Mouse (Mus musculus) stomach, embryonic 16.5 days (tissue): ENCODE results near the gene Lmcd1. TPM values are rescaled to one million over a fixed set of nuclear protein-coding genes. Genes with fewer than 3 reads are reported as not detected.

Experiments used
- ATAC-seq: fragments of 200-750 bp; cut with Nextera tagmentation; 2 replicates; pipeline ENCODE4 v1.8.0; 2017; ENCODE audit warnings: moderate number of reproducible peaks, moderate TSS enrichment; ENCODE audit not compliant: insufficient read depth, low FRiP score
- H3K27ac ChIP-seq: fragments of 300-500 bp; sonication (generic); 2 replicates; pipeline ENCODE4 v1.5.1; 2014; ENCODE audit warnings: low read length
- H3K27me3 ChIP-seq: fragments of 300-500 bp; sonication (generic); 2 replicates; pipeline ENCODE4 v1.6.1; 2014; ENCODE audit warnings: low read length, control low read depth, mixed read lengths; ENCODE audit not compliant: control insufficient read depth, insufficient read depth
- H3K36me3 ChIP-seq: fragments of 300-500 bp; sonication (generic); 2 replicates; pipeline ENCODE4 v1.6.1; 2014; ENCODE audit warnings: low read length; ENCODE audit not compliant: control insufficient read depth, insufficient read depth
- H3K4me1 ChIP-seq: fragments of 300-500 bp; sonication (generic); 2 replicates; pipeline ENCODE4 v1.6.1; 2014; ENCODE audit warnings: low read length, control low read depth, mixed read lengths; ENCODE audit not compliant: control insufficient read depth, insufficient read depth
- H3K4me2 ChIP-seq: fragments of 300-500 bp; sonication (generic); 2 replicates; pipeline ENCODE4 v1.6.1; 2014; ENCODE audit warnings: low read depth, low read length, mixed read lengths
- H3K4me3 ChIP-seq: fragments of 300-500 bp; sonication (generic); replicated peaks from 2 replicates; pipeline ENCODE4 v1.5.1; 2014; ENCODE audit warnings: mild to moderate bottlenecking, low read length
- H3K9ac ChIP-seq: fragments of 300-500 bp; sonication (generic); 2 replicates; pipeline ENCODE4 v1.6.1; 2014; ENCODE audit warnings: low read length
- H3K9me3 ChIP-seq: fragments of 300-500 bp; sonication (generic); replicated peaks from 2 replicates; pipeline ENCODE4 v1.6.1; 2016; ENCODE audit warnings: low read length, control low read depth; ENCODE audit not compliant: control insufficient read depth
- WGBS: fragments of 180-500 bp; shearing (Covaris S2); extraction: QIAGEN DNeasy Blood & Tissue Kit; methylation state at CpG from one replicate; pipeline ENCODE4 v1.1.7; 2014; 5-methylcytosine and 5-hydroxymethylcytosine counted together
- polyA plus RNA-seq: library from polyadenylated mRNA; unstranded; fragments of >200 nt; fragmentation: Nextera tagmentation; extraction: Ambion mirVana; gene quantifications from 2 replicates; pipeline ENCODE4 v1.2.1, GENCODE M21; 2015

Gene Lmcd1
- polyA plus RNA-seq, 1 experiment from 2014 or later = 30.2 TPM

GRCm38 (mm10) chr6:112255388-112256225, 18.0 kb upstream of the Lmcd1 start:
- no peak overlapping the region for H3K4me3 ChIP-seq
- H3K9ac ChIP-seq = no peak overlapping the region
- no peak overlapping the region; the same call in 1 of the 2 replicates for H3K27ac ChIP-seq
- H3K36me3 ChIP-seq = no peaks in the 10 kb centered on the region
- H3K27me3 ChIP-seq = no peaks in the 10 kb centered on the region
- WGBS = 58% methylated on average over 11 of the region's 11 CpGs
- no peak; the same call in 1 of the 2 replicates for ATAC-seq
- no peaks in the 10 kb centered on the region for H3K9me3 ChIP-seq
- H3K4me2 ChIP-seq = no peak overlapping the region
- H3K4me1 ChIP-seq = peaks cover 4% of the 10 kb centered on the region; the same call in 1 of the 2 replicates

DNA sequence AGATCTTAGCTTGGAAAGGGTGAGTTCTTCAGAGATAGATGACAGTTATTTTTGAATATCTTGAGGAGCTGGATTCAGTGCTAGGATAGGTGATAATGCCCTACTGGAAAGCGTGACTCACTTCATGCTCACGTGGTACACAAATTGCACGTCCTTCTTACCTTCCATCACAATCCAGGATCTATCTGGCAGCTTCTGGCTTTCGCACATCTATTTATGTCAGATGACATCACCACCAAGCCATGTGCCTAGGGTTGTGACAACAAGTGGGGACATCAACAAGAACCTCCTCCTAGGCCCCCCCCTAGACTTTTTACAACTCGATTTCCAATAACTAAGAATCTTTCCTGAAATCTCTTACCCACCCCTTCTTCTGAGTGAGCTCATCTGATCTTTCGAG, 17.0 kb upstream of the Lmcd1 start:
- H3K36me3 ChIP-seq = no peaks in the 10 kb centered on the region
- 83% methylated on average over 6 of the region's 6 CpGs for WGBS

GRCm38 (mm10) chr6:112261089-112261488, 12.5 kb upstream of the Lmcd1 start:
- Histone ChIP-seq H3K27me3 (no peaks in the 10 kb centered on the region), H3K4me3 (no peak overlapping the region), H3K4me2 (no peak overlapping the region), H3K27ac (no peak overlapping the region), H3K9me3 (no peaks in the 10 kb centered on the region), H3K4me1 (no peaks in the 10 kb centered on the region), H3K36me3 (no peaks in the 10 kb centered on the region), H3K9ac (no peak overlapping the region)
- no peak for ATAC-seq

More for the DNA sequence above, 17.0 kb upstream of the Lmcd1 start:
- H3K9me3 ChIP-seq = no peaks in the 10 kb centered on the region
- H3K4me3 ChIP-seq = no peak overlapping the region
- H3K4me2 ChIP-seq = no peak overlapping the region
- no peaks in the 10 kb centered on the region for H3K27me3 ChIP-seq
- ATAC-seq = no peak
- peaks cover 4% of the 10 kb centered on the region; the same call in 1 of the 2 replicates for H3K4me1 ChIP-seq
- no peak overlapping the region for H3K27ac ChIP-seq
- H3K9ac ChIP-seq = no peak overlapping the region

DNA sequence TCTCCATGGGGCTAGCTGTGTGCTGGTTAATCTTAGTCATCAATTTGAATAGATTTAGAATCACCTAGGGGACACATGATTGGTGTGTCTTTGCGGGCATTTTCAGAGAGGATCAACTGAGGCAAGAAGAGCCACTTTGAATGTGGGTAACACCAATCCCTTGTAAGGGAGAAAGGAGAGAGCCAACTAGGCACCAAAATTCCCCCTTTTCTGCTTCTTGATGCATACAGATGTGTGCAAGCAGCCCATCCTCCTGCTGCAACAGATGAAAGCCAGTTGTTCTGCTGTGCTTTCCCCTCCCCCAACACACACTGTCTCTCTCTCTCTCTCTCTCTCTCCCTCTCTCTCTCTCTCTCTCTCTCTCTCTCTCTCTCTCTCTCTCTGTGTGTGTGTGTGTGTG, 9.2 kb upstream of the Lmcd1 start:
- no peaks in the 10 kb centered on the region for H3K27me3 ChIP-seq
- no peaks in the 10 kb centered on the region for H3K9me3 ChIP-seq
- no peak for ATAC-seq
- H3K36me3 ChIP-seq = no peaks in the 10 kb centered on the region
- WGBS = 87% methylated on average over 1 of the region's 1 CpGs
- no peak overlapping the region for H3K4me2 ChIP-seq
- H3K9ac ChIP-seq = no peak overlapping the region
- 0 out of 2 replicates have a peak, but pooled peaks cover 3% of the 10 kb centered on the region for H3K4me1 ChIP-seq
- H3K4me3 ChIP-seq = no peak overlapping the region
- no peak overlapping the region for H3K27ac ChIP-seq

GRCm38 (mm10) chr6:112266631-112267030, 6.9 kb upstream of the Lmcd1 start:
- H3K9me3 ChIP-seq = no peaks in the 10 kb centered on the region
- 0 out of 2 replicates have a peak, but pooled peaks cover 3% of the 10 kb centered on the region for H3K4me1 ChIP-seq
- no peak overlapping the region for H3K4me2 ChIP-seq
- H3K9ac ChIP-seq = no peak overlapping the region
- ATAC-seq = no peak
- 38% methylated on average over 1 of the region's 1 CpGs for WGBS
- no peak overlapping the region for H3K4me3 ChIP-seq
- peak overlapping the region; percentile 43; the same call in 1 of the 2 replicates for H3K27ac ChIP-seq
- H3K36me3 ChIP-seq = no peaks in the 10 kb centered on the region
- H3K27me3 ChIP-seq = no peaks in the 10 kb centered on the region

DNA sequence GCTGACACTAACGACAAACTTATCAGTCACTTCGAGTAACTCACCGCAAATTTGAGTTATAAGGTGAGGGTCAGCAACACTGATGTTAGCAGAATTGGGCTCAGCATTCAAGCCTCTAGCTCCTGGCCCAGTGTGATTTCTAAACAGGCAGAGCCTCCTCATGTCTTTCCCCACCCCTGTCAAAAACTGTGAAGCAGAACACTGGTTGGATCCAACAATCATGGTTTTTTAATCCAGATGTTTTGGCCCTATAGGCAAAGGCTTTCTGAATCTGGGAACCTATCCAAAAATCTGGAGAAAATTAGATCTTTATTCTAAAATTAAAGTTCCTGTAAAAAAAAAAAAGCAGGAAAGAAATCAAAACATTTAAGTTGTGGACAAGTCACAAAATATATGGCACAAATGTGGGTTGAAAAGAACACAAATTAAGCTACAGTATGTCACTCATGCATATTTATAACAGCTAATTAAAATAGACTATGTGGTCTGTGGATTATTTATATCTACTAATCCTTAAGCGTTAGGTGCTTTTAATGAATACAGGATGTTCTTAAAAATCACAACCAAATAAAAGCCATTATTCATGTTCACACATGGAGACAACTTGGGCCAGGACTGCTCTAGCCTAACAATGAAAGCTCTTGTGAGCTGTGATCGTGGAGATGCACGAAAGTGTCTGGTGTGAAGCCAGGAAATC, 5.7 kb upstream of the Lmcd1 start:
- ATAC-seq = no peak
- H3K4me3 ChIP-seq = no peak overlapping the region
- H3K27me3 ChIP-seq = no peaks in the 10 kb centered on the region
- no peak overlapping the region for H3K9ac ChIP-seq
- no peak overlapping the region for H3K4me2 ChIP-seq
- 0 out of 2 replicates have a peak, but pooled peaks cover 3% of the 10 kb centered on the region for H3K4me1 ChIP-seq
- H3K27ac ChIP-seq = peak overlapping the region; percentile 12; the same call in 1 of the 2 replicates
- H3K9me3 ChIP-seq = no peaks in the 10 kb centered on the region
- H3K36me3 ChIP-seq = no peaks in the 10 kb centered on the region
- WGBS = 72% methylated on average over 6 of the region's 6 CpGs

DNA sequence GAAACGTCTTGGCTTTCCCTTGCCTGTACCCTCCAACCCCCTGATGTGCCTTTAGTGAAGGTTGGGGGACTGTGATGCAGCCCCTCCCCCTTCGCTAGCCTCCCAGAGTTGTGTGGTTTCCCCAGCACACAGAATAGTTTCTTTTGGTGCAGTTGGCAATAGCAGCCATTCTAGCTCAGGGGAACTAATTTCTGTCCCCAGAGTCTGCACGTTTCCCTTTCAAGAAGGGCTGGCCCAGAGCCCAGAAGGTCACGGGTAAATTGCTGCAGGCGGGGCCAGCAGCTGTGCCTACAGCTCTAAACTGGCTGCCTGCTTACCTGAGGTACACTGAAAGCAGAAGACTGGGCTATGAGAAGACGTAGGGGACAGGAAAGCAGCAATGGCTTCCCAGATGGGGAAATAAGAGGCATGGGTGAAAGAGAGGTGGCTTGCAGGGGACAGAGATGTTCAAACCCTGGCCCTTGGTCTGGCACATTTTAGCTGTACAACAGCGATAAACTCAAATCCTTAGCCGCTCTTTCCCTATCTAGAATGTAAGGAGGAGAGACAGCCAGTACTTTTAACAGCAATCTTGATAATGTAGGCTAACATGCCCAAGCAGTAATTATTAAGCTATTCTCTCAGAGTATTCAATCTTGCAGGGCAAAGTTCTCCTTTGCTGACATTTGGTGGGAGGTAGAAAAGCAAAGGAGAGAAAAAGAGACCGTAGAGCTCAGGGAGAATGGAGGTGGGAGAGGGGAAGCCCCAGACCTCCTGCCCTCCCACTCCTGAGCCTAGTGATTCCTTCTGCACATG, 900 bp downstream of the Lmcd1 start:
- peak; percentile 72 for ATAC-seq
- Histone ChIP-seq H3K4me3 (peak overlapping the region; percentile 45), H3K36me3 (no peaks in the 10 kb centered on the region), H3K27me3 (no peaks in the 10 kb centered on the region), H3K4me1 (peaks cover 17% of the 10 kb centered on the region), H3K27ac (peak overlapping the region; percentile 76), H3K4me2 (peak overlapping the region; percentile 73), H3K9ac (peak overlapping the region; percentile 44), H3K9me3 (no peaks in the 10 kb centered on the region)
- whole genome bisulfite sequencing = 26% methylated on average over 9 of the region's 9 CpGs

- Histone ChIP-seq H3K9me3 (no peaks in the 10 kb centered on the region), H3K4me1 (peaks cover 17% of the 10 kb centered on the region), H3K9ac (no peak overlapping the region), H3K4me2 (no peak overlapping the region), H3K4me3 (no peak overlapping the region), H3K36me3 (no peaks in the 10 kb centered on the region), H3K27me3 (no peaks in the 10 kb centered on the region), H3K27ac (no peak overlapping the region)
- ATAC-seq = no peak
- 70% methylated on average over 6 of the region's 6 CpGs for WGBS
Measured at GRCm38 (mm10) chr6:112275731-112276245, 2.2 kb downstream of the Lmcd1 start.
